Mouse (Mus musculus) heart, postnatal 0 days (tissue): ENCODE results near the gene Klk1b16. TPM values are rescaled to one million over a fixed set of nuclear protein-coding genes. Genes with fewer than 3 reads are reported as not detected.
"Not testable (repeated sequence)": the region's sequence is repeated elsewhere in the genome, so short reads cannot be mapped to it uniquely, and the experiment has no call there.

Experiments
- ATAC-seq: fragments of 200-750 bp; cut with Nextera tagmentation; 2 replicates; pipeline ENCODE4 v1.8.0; 2017; ENCODE audit warnings: low read depth, moderate number of reproducible peaks, moderate library complexity; ENCODE audit not compliant: insufficient read depth
- DNase-seq: peaks from one replicate; pipeline ENCODE4 v3.0.0-alpha.2; 2016; ENCODE audit warnings: low spot score
- H3K27ac ChIP-seq: fragments of 300-500 bp; sonication (generic); 2 replicates; pipeline ENCODE4 v1.5.1; 2014; ENCODE audit warnings: low read depth, mild to moderate bottlenecking
- H3K27me3 ChIP-seq: fragments of 300-500 bp; sonication (generic); 2 replicates; pipeline ENCODE4 v1.6.1; 2014; ENCODE audit warnings: low read length, mixed read lengths; ENCODE audit not compliant: control insufficient read depth, insufficient read depth
- H3K36me3 ChIP-seq: fragments of 300-500 bp; sonication (generic); replicated peaks from 2 replicates; pipeline ENCODE4 v1.6.1; 2014; ENCODE audit warnings: low read length, mixed read lengths; ENCODE audit not compliant: control insufficient read depth, insufficient read depth
- H3K4me1 ChIP-seq: fragments of 300-500 bp; sonication (generic); 2 replicates; pipeline ENCODE4 v1.6.1; 2014; ENCODE audit warnings: antibody characterized with exemption; ENCODE audit not compliant: control insufficient read depth, insufficient read depth
- H3K4me2 ChIP-seq: fragments of 300-500 bp; sonication (generic); 2 replicates; pipeline ENCODE4 v1.6.1; 2014; ENCODE audit warnings: low read depth, mild to moderate bottlenecking, low read length, moderate library complexity
- H3K4me3 ChIP-seq: fragments of 300-500 bp; sonication (generic); 2 replicates; pipeline ENCODE4 v1.5.1; 2014; ENCODE audit warnings: low read depth, low read length
- H3K9ac ChIP-seq: fragments of 300-500 bp; sonication (generic); replicated peaks from 2 replicates; pipeline ENCODE4 v1.6.1; 2014; ENCODE audit warnings: low read depth, low read length, mixed read lengths
- H3K9me3 ChIP-seq: fragments of 300-500 bp; sonication (generic); replicated peaks from 2 replicates; pipeline ENCODE4 v1.6.1; 2016; ENCODE audit warnings: low read length; ENCODE audit not compliant: control insufficient read depth
- CTCF ChIP-seq: IDR thresholded peaks from 2 replicates; pipeline ENCODE4 v1.5.1; 2016; ENCODE audit warnings: antibody characterized with exemption, control low read depth, low read depth
- EP300 ChIP-seq: IDR thresholded peaks from 2 replicates; pipeline ENCODE4 v1.6.1; 2016; ENCODE audit warnings: antibody characterized with exemption, low read depth
- WGBS: fragments of 180-500 bp; shearing (Covaris S2); extraction: QIAGEN DNeasy Blood & Tissue Kit; methylation state at CpG from one replicate; pipeline ENCODE4 v1.1.7; 2014; 5-methylcytosine and 5-hydroxymethylcytosine counted together
- polyA plus RNA-seq: library from polyadenylated mRNA; unstranded; fragments of >200 nt; fragmentation: Nextera tagmentation; extraction: Ambion mirVana; gene quantifications from 2 replicates; pipeline ENCODE4 v1.2.1, GENCODE M21; 2015
- total RNA-seq: library from RNA; depleted of rRNA; stranded (reverse); fragments of >200 nt; gene quantifications from 2 replicates; pipeline ENCODE4 v1.2.3, GENCODE M21; 2014; ENCODE audit warnings: low replicate concordance; rRNA removed

Gene Klk1b16
- total and polyA plus RNA-seq, 2 experiments from 2014 or later, result not detected

GRCm38 (mm10) chr7:44179299-44180045, 42.9 kb downstream of the Klk1b16 start:
- Histone ChIP-seq H3K4me2 (no peak overlapping the region), H3K36me3 (no peaks in the 10 kb centered on the region), H3K27me3 (no peaks in the 10 kb centered on the region), H3K9ac (no peak overlapping the region), H3K27ac (no peak overlapping the region), H3K4me3 (no peak overlapping the region), H3K9me3 (no peaks in the 10 kb centered on the region), H3K4me1 (no peaks in the 10 kb centered on the region)
- ATAC-seq (no peak), DNase-seq (no peak)
- 72% methylated on average over 9 of the region's 9 CpGs for WGBS
- no peak for TF ChIP-seq EP300
- no peak for TF ChIP-seq CTCF

DNA sequence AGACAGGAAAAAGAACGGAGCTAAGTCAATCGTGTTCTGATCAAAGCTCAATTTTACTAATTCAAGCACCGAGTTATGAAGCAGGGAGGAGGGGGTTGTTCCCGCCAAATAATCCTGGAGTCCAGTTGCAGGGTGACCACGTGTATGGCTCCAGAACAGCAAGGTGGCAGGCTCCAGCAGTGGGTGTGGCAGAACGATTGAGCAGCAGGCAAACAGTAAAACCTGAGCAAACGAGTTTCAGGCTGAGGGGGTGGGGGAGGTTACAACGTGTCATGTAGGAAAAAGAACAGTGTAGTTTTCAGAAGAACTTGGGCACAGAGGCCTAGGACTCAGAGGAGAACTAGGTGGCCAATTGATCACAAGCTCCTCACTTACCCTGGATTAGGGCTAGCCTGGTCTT, 49.9 kb downstream of the Klk1b16 start:
- not testable (repeated sequence) for H3K27ac ChIP-seq, ATAC-seq, H3K4me2 ChIP-seq, H3K4me1 ChIP-seq, DNase-seq, H3K9ac ChIP-seq, H3K9me3 ChIP-seq, H3K36me3 ChIP-seq, H3K4me3 ChIP-seq, H3K27me3 ChIP-seq
- WGBS, result 65% methylated on average over 8 of the region's 8 CpGs

- H3K36me3 ChIP-seq, H3K27me3 ChIP-seq, ATAC-seq, DNase-seq, H3K4me2 ChIP-seq, H3K9me3 ChIP-seq, H3K4me1 ChIP-seq, H3K27ac ChIP-seq, H3K9ac ChIP-seq, H3K4me3 ChIP-seq: not testable (repeated sequence)
Observed at GRCm38 (mm10) chr7:44187936-44188335, 51.4 kb downstream of the Klk1b16 start, which contains the start of gene Klk1b24. TSS of gene Klk1b24 (plus strand) at chr7:44188236.

Other genes with a start within 250 kb of the Klk1b16 start
- gene Klk15, start 203.0 kb upstream of the Klk1b16 start, total RNA-seq, result not detected in 2 replicates
- gene Klk15, start 203.0 kb upstream of the Klk1b16 start, polyA plus RNA-seq, result not detected in 2 replicates
- not detected in 2 replicates for gene Klk1b8, start 186.1 kb upstream of the Klk1b16 start, total RNA-seq
- not detected in 2 replicates for gene Klk1b8, start 186.1 kb upstream of the Klk1b16 start, polyA plus RNA-seq
- not detected in 2 replicates for gene Klk1b1, start 170.0 kb upstream of the Klk1b16 start, total RNA-seq
- not detected in 2 replicates for gene Klk1b1, start 170.0 kb upstream of the Klk1b16 start, polyA plus RNA-seq
- not detected in 2 replicates for gene Klk1b9, start 160.7 kb upstream of the Klk1b16 start, total RNA-seq
- gene Klk1b9, start 160.7 kb upstream of the Klk1b16 start, polyA plus RNA-seq, result not detected in 2 replicates
- not detected in 2 replicates for gene Klk1b11, start 140.9 kb upstream of the Klk1b16 start, total RNA-seq
- gene Klk1b11, start 140.9 kb upstream of the Klk1b16 start, polyA plus RNA-seq, result not detected in 2 replicates
- not detected in 2 replicates for gene Klk1b26, start 124.6 kb upstream of the Klk1b16 start, total RNA-seq
- gene Klk1b26, start 124.6 kb upstream of the Klk1b16 start, polyA plus RNA-seq, result not detected in 2 replicates
- not detected in 2 replicates for gene Klk1b27, start 84.5 kb upstream of the Klk1b16 start, total RNA-seq
- gene Klk1b27, start 84.5 kb upstream of the Klk1b16 start, polyA plus RNA-seq, result not detected in 2 replicates
- not detected in 2 replicates for gene Klk1b21, start 34.4 kb upstream of the Klk1b16 start, total RNA-seq
- gene Klk1b21, start 34.4 kb upstream of the Klk1b16 start, polyA plus RNA-seq, result not detected in 2 replicates
- not detected in 2 replicates for gene Klk1b22, start 24.1 kb upstream of the Klk1b16 start, total RNA-seq
- gene Klk1b22, start 24.1 kb upstream of the Klk1b16 start, polyA plus RNA-seq, result not detected in 2 replicates
- not detected in 2 replicates for gene Klk1b24, start 51.5 kb downstream of the Klk1b16 start, total RNA-seq
- not detected in 2 replicates for gene Klk1b24, start 51.5 kb downstream of the Klk1b16 start, polyA plus RNA-seq
- not detected in 2 replicates for gene Klk1b3, start 61.4 kb downstream of the Klk1b16 start, total RNA-seq
- gene Klk1b3, start 61.4 kb downstream of the Klk1b16 start, polyA plus RNA-seq, result not detected in 2 replicates
- gene Klk1b4, start 70.7 kb downstream of the Klk1b16 start, total RNA-seq, result not detected in 2 replicates
- gene Klk1b4, start 70.7 kb downstream of the Klk1b16 start, polyA plus RNA-seq, result not detected in 2 replicates
- gene Klk1b5, start 79.2 kb downstream of the Klk1b16 start, total RNA-seq, result not detected in 2 replicates
- not detected in 2 replicates for gene Klk1b5, start 79.2 kb downstream of the Klk1b16 start, polyA plus RNA-seq
- gene Klk1, start 88.6 kb downstream of the Klk1b16 start, total RNA-seq, result not detected in 2 replicates
- gene Klk1, start 88.6 kb downstream of the Klk1b16 start, polyA plus RNA-seq, result 0.16 TPM in 1 of 2 replicates, not detected in the other
- gene Gm36864, start 99.4 kb downstream of the Klk1b16 start, total RNA-seq, result not detected in 2 replicates
- gene Gm36864, start 99.4 kb downstream of the Klk1b16 start, polyA plus RNA-seq, result not detected in 2 replicates
- 0.15 and 0.31 TPM in 2 replicates for gene 1700028J19Rik, start 109.9 kb downstream of the Klk1b16 start, total RNA-seq
- 1.2 and 1.3 TPM in 2 replicates for gene 1700028J19Rik, start 109.9 kb downstream of the Klk1b16 start, polyA plus RNA-seq
- gene 2410002F23Rik, start 110.0 kb downstream of the Klk1b16 start, total RNA-seq, result 127 and 130 TPM in 2 replicates
- 38.1 and 53.1 TPM in 2 replicates for gene 2410002F23Rik, start 110.0 kb downstream of the Klk1b16 start, polyA plus RNA-seq
- not detected in 2 replicates for gene Acp4, start 120.6 kb downstream of the Klk1b16 start, total RNA-seq
- not detected in 2 replicates for gene Acp4, start 120.6 kb downstream of the Klk1b16 start, polyA plus RNA-seq
- not detected in 2 replicates for gene Gm15517, start 124.7 kb downstream of the Klk1b16 start, total RNA-seq
- not detected in 2 replicates for gene Gm15517, start 124.7 kb downstream of the Klk1b16 start, polyA plus RNA-seq
- 1.4 and 1.7 TPM in 2 replicates for gene Clec11a, start 170.1 kb downstream of the Klk1b16 start, total RNA-seq
- gene Clec11a, start 170.1 kb downstream of the Klk1b16 start, polyA plus RNA-seq, result 1.00 and 1.3 TPM in 2 replicates
- 0.19 and 0.61 TPM in 2 replicates for gene Shank1, start 173.5 kb downstream of the Klk1b16 start, total RNA-seq
- gene Shank1, start 173.5 kb downstream of the Klk1b16 start, polyA plus RNA-seq, result 0.33 and 0.36 TPM in 2 replicates
- gene Syt3, start 247.3 kb downstream of the Klk1b16 start, total RNA-seq, result 0.58 and 3.1 TPM in 2 replicates
- gene Syt3, start 247.3 kb downstream of the Klk1b16 start, polyA plus RNA-seq, result 0.81 and 0.86 TPM in 2 replicates
- gene 1700008O03Rik, start 249.1 kb downstream of the Klk1b16 start, total RNA-seq, result not detected in 2 replicates
- 0.14 and 0.52 TPM in 2 replicates for gene 1700008O03Rik, start 249.1 kb downstream of the Klk1b16 start, polyA plus RNA-seq